Mouse (Mus musculus) brain, embryonic 14.5 days (tissue): Measurements from ENCODE around the gene Coro2b.

ENCODE experiments used
- CTCF ChIP-seq: fragments of 200-500 bp; IDR thresholded peaks from 2 replicates; pipeline ENCODE4 v1.5.1; 2012; ENCODE audit warnings: inconsistent platforms, mild to moderate bottlenecking, moderate library complexity, borderline replicate concordance; ENCODE audit not compliant: insufficient read depth, insufficient read length; ENCODE audit errors: extremely low read depth
- POLR2A ChIP-seq: fragments of 200-500 bp; IDR thresholded peaks from 2 replicates; pipeline ENCODE4 v1.6.1; 2012; ENCODE audit warnings: mild to moderate bottlenecking, inconsistent platforms, borderline replicate concordance; ENCODE audit not compliant: poor library complexity, insufficient read depth, insufficient read length, severe bottlenecking; ENCODE audit errors: extremely low read depth

DNA sequence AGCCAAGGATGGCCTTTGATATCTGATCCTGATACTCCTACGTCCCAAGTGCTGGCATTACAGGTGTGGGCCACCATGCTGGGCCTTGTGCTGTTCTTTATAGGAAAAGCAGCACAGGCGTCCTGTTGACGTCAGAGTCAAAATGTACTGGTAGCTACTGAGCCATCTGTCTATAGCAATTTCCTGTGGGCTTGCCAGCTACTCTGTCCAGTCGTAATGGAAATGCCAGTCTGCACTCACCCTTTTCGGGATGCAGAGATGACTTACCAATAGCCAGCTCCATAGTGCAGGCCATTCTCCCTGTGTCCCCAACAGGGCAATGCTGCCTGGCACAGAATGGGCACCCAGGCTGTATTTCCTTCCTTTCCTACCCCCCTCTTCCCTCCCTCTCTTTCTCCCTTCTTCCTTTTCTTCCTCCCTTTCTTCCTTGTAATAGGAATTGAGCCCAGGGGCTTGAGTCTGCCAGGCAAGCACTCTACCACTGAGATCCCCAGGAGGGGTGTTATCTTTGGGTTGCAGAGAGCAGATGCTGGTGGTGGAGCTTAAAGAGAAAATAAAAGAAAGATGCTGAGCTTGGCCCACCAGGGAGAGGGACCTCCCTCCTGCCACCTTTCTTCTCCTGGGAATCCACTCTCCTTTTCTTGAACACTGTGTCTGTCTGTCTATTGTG lies 98.6 kb downstream of the Coro2b start:
- TF ChIP-seq POLR2A (no peak), CTCF (no peak)
